ENCODE assay signal across 11 mouse cellular contexts in genomic region chr10:69465558-69466200, GRCm38 (mm10).
DNase-seq lines count a peak whose midpoint lies in the region; ATAC-seq and TF ChIP-seq lines count a peak whose summit lies in the region.
"Had no signal": no experiment of that assay in that cellular context is flagged by ENCODE, and none has a peak within 500 bp of the region (broad histone marks: within the 10 kb centered on the region; RNA-seq: fewer than 3 reads in every experiment).

No protein-coding gene starts in this region.

- H3K4me1 ChIP-seq in forebrain, postnatal 0 days (ENCODE audit: insufficient read depth), result peaks cover 31% of the 10 kb centered on the region
- no peaks in the 10 kb centered on the region for H3K4me1 ChIP-seq in kidney, embryonic 15.5 days
- H3K4me1 ChIP-seq in lung, adult 2 months (ENCODE audit: control insufficient read depth, insufficient read depth, low read length), result no peaks in the 10 kb centered on the region
- H3K4me1 ChIP-seq: limb, embryonic 12.5 days; stomach, embryonic 15.5 days had no signal

- peak; percentile 96 for ATAC-seq in forebrain, postnatal 0 days
- ATAC-seq in kidney, embryonic 15.5 days (replicated peaks; ENCODE audit: low FRiP score), result no peak
- ATAC-seq in granulocyte monocyte progenitor cell, adult 5-6 weeks (replicated peaks; ENCODE audit: poor library complexity, severe bottlenecking), result no peak

- H3K4me2 ChIP-seq in forebrain, postnatal 0 days (ENCODE audit: low read depth), result peak overlapping the region; percentile 43
- no peak overlapping the region for H3K4me2 ChIP-seq in kidney, embryonic 15.5 days
- H3K4me2 ChIP-seq: limb, embryonic 12.5 days; stomach, embryonic 15.5 days had no signal

- peak overlapping the region; percentile 43 for H3K9ac ChIP-seq in forebrain, postnatal 0 days
- no peak overlapping the region for H3K9ac ChIP-seq in kidney, embryonic 15.5 days
- H3K9ac ChIP-seq: limb, embryonic 12.5 days; stomach, embryonic 15.5 days had no signal

- 14% methylated on average over 11 of the region's 11 CpGs for WGBS in forebrain, postnatal 0 days
- 79% methylated on average over 11 of the region's 11 CpGs for WGBS in kidney, embryonic 15.5 days
- WGBS in lung, adult 2 months, result 62% methylated on average over 11 of the region's 11 CpGs

- peak; percentile 69 to 77 for DNase-seq in cerebellum, postnatal 10 days
- DNase-seq in cerebellum, adult 8-10 months, result no peak
- peak; percentile 94 for DNase-seq in forebrain, postnatal 0 days
- peak; percentile 38 to 53 for DNase-seq in left cerebral cortex, adult 18-20 months (ENCODE audit: low spot score in 2 of 2)
- peak; percentile 81 for DNase-seq in retina, embryonic 14.5 days (ENCODE audit: low spot score)
- DNase-seq in lung, adult 2 months, result no peak
- DNase-seq: cerebellum, postnatal 36 days had no signal

- H3K27ac ChIP-seq in forebrain, postnatal 0 days (ENCODE audit: low read depth, low read length), result peak overlapping the region; percentile 90
- no peak overlapping the region for H3K27ac ChIP-seq in kidney, embryonic 15.5 days
- H3K27ac ChIP-seq: limb, embryonic 12.5 days; stomach, embryonic 15.5 days had no signal

- no peaks in the 10 kb centered on the region for H3K27me3 ChIP-seq in forebrain, postnatal 0 days (ENCODE audit: insufficient read depth, low read length)
- H3K27me3 ChIP-seq in kidney, embryonic 15.5 days, result no peaks in the 10 kb centered on the region
- H3K27me3 ChIP-seq: limb, embryonic 12.5 days; stomach, embryonic 15.5 days had no signal

- no peaks in the 10 kb centered on the region for H3K9me3 ChIP-seq in forebrain, postnatal 0 days (ENCODE audit: low read length)
- no peaks in the 10 kb centered on the region for H3K9me3 ChIP-seq in kidney, embryonic 15.5 days (replicated peaks)
- H3K9me3 ChIP-seq: limb, embryonic 12.5 days; stomach, embryonic 15.5 days had no signal

- H3K4me3 ChIP-seq in forebrain, postnatal 0 days (ENCODE audit: low read depth, low read length), result peak overlapping the region; percentile 22
- H3K4me3 ChIP-seq in kidney, embryonic 15.5 days (replicated peaks), result no peak overlapping the region
- H3K4me3 ChIP-seq in lung, adult 2 months (replicated peaks; ENCODE audit: extremely low read depth, low read depth, low read length), result no peak overlapping the region
- H3K4me3 ChIP-seq: limb, embryonic 12.5 days; stomach, embryonic 15.5 days had no signal

- TF ChIP-seq POLR2A in lung, adult 2 months (IDR thresholded peaks at IDR 0.05; ENCODE audit: borderline replicate concordance, extremely low read depth, low read depth, low read length), result no peak

- no peak for TF ChIP-seq CTCF in forebrain, postnatal 0 days (IDR thresholded peaks at IDR 0.05; ENCODE audit: low read depth)
- TF ChIP-seq CTCF in lung, adult 2 months (IDR thresholded peaks at IDR 0.05; ENCODE audit: insufficient read depth, low read length), result no peak

- H3K36me3 ChIP-seq in forebrain, postnatal 0 days (ENCODE audit: insufficient read depth), result no peaks in the 10 kb centered on the region
- H3K36me3 ChIP-seq in kidney, embryonic 15.5 days, result no peaks in the 10 kb centered on the region
- H3K36me3 ChIP-seq: limb, embryonic 12.5 days; stomach, embryonic 15.5 days had no signal

Comparison
In these comparisons a context has a peak if more than half of its experiments do, and no peak if none do; other contexts are left out.
1. DNase-seq: peak in cerebellum, postnatal 10 days (2 of 2), forebrain, postnatal 0 days (single experiment), left cerebral cortex, adult 18-20 months (2 of 2) and retina, embryonic 14.5 days (single experiment); none in cerebellum, adult 8-10 months (single experiment) and lung, adult 2 months (single experiment).